Mouse (Mus musculus): ENCODE results near the gene Slc5a7. TPM values are rescaled to one million over a fixed set of nuclear protein-coding genes. Genes with fewer than 3 reads are reported as not detected.

Gene Slc5a7
- polyA plus RNA-seq (2015; fragmentation: Nextera tagmentation; extraction: Ambion mirVana) = 0.03 TPM in 1 of 2 replicates, not detected in the other

DNA sequence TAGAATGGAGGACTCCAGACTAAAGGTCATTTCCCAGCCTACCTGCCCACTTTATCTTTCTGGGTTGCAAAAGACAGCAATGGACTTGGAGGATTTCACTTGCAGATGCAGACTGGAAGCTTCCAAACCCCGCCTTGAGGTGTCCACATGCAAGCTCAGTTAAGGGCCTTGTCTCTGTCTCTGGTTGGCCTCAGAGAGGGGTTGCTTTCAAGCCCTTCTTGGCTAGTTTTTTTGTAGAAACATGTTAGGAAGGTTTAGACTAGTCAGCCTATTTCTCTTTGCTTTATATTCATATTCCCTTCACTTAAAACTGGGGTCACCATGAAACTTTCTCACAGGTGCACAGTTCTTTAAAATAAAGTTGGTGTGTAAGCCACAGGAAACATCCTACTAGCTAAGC is at the start of gene Slc5a7:
Slc5a7 (minus strand) TSS at position 101 of the 400 bp plus-strand sequence.
- DNase-seq (ENCODE audit: low spot score) = no peak

DNA sequence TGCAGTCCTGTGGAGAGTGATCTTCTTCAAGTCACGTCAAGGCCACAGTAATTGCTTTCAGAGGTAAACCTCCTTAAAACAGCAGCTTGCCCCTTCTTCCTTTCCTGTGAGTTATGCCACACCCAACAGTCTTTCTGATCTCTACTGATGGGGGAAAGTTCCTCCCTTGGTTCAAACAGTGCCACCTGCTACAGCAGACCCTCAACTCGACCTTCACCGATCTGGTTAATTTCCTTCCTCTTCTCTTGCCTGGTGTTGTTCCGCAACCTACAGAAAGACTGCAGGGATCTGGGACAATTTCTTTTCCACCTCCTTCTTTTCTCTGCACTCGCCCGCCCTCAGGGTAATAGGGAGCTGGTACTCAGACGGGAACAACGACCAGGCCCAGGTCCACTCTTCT is 48.8 kb upstream of the Slc5a7 start:
- DNase-seq (ENCODE audit: low spot score) = no peak

DNA sequence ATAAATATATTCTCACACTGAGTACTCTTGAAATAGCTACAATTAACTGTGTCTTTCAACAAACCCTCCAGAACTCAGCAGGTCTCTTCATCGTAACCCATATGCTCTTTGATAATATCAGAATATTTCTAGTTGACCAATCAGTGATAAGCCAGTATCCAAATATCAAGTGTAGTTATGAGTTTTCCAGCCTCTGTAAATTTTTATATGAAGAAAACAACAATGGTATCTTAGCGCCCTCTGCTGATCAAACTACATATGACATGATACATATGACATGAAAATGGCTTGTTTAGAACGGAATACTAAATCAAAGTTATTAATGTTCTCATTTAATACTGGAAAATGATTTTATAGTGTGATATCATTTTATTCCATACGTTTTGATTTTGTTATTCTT is 44.6 kb upstream of the Slc5a7 start:
- no peak for DNase-seq (ENCODE audit: low spot score)

DNA sequence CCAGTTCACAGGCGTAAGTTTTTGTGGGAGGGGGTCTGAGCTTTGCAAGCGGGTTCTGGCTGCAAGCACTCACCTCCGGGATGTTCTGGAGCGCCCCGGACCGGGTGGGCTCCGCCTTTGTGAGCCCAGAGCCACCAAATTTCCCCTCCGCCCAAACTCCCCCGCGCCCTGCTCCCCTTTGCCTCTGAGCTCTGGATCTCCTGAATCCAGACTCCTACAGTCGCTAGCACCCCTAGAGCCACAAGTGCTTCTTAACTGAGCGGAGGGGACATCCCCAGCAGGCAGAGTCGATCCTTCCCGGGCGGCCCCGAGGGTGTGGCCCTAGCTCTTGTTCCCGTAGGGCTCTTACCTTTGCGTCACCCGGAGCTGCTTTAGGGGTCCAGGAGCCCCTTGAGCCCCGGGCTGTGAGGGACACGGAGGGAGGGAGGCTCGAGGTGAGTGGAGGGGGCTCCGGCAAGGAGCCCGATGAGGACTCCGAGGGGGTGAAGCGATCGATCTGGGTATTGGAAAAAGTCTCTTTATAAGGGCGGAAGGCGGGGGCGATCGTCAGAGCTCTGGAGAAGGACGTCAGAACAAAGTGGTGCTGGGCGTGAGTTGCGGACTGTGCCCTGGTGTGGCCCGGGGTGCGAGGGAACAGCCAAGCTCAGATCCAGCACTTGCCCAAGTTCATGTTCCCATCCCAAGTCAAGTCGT is 456 bp downstream of the Slc5a7 start:
- no peak for DNase-seq (ENCODE audit: low spot score)

DNA sequence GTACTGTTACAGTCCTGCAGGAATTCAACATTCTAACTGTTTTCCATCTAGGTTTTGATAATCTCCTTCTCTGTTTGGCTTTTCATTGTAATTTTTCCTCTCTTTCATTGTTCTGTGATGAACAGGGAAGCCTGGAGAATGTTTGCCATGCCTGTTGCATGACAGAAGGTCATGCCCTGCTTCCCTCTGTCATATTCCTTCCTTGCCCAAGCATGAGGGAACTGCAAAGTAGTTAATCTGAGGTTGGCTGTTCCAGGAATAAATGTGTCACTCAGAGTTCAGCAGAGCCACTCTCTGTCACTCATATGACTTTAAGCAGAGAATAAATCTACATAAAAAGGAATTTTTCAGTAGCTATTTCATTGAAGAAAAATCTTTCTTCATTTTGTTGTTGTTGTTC is 48.1 kb downstream of the Slc5a7 start:
- DNase-seq (ENCODE audit: low spot score) = no peak

DNA sequence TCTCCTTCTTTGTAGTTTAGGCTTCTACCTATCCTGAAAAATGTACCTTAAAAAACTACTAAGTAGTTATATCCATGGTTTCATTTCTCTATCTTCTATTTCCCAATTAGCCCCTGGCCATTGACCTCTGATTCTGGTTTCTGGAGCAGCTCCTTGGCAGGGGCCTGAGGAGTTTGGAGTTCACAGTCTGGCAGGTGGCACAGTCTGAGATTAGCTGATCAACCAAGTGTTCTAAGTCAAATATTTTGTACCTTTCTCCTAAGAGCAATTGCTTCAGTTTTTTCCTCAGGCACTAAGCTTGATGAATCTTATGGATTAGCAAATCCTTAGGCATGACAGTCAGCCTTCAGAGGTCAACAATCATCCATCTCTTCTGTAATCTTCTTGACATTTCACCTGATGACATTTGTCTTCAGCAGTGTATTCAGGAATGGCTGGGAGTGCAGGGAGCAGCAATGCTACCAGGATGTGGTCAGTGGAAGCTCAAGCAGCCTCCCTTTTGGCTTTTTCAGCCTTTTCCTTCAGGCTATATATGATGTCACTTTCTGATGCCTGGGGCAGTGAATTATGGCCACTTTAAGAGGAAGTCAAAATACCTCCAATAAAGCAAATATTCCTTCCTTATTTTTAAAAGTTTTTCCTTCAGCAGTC is 55.1 kb downstream of the Slc5a7 start:
- DNase-seq (ENCODE audit: low spot score) = no peak

DNA sequence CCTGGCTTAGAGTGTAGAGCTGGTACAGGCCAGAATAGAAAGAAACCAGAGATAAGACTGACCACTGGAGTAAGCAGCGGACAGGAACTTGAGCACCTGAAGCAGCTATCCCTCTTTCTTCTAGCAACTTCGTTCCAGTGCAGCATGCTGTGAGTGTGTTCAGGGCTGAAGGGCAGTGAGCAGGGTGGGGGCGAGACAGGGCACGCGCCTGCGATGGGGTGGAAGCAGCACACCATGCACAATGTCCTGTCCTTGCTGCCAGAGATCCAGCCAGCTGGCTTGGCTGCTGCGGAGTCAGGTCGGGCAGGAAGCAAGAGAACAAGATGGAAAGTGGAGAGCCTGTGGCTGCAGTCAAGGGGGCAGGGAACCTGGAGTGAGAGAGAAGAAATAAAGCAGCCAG is 59.4 kb downstream of the Slc5a7 start:
- DNase-seq (ENCODE audit: low spot score) = no peak
